Mouse (Mus musculus): ENCODE measurements around the gene C1ra.

C1ra gene

GRCm38 (mm10) chr6:124492842-124493561, 19.2 kb upstream of the C1ra start, which contains the start of gene C1rl:
Gene C1rl, plus strand, starts transcription at chr6:124493113.
- Histone ChIP-seq H3K27me3 (ENCODE audit: insufficient read depth, low read length) (no peaks in the 10 kb centered on the region), H3K4me1 (replicated peaks; ENCODE audit: low read depth, low read length) (peaks cover 16% of the 10 kb centered on the region), H3K9me3 (ENCODE audit: low read length) (no peaks in the 10 kb centered on the region), H3K36me3 (ENCODE audit: insufficient read depth, low read length) (no peaks in the 10 kb centered on the region), H3K4me3 (replicated peaks; ENCODE audit: low read length) (peak within 1 kb of the TSS; percentile 37)
- TF ChIP-seq CTCF (conservative IDR thresholded peaks at IDR 0.05; ENCODE audit: low read length) (peak; percentile 81), NANOG (IDR thresholded peaks at IDR 0.05; ENCODE audit: borderline replicate concordance, low read length) (no peak)

- Histone ChIP-seq H3K4me1 (replicated peaks; ENCODE audit: low read depth, low read length) (peaks cover 16% of the 10 kb centered on the region), H3K36me3 (ENCODE audit: insufficient read depth, low read length) (no peaks in the 10 kb centered on the region), H3K27me3 (ENCODE audit: insufficient read depth, low read length) (no peaks in the 10 kb centered on the region; the same call in 1 of the 2 replicates), H3K4me3 (replicated peaks; ENCODE audit: low read length) (peak overlapping the region; percentile 37), H3K9me3 (ENCODE audit: low read length) (no peaks in the 10 kb centered on the region)
- TF ChIP-seq POU5F1 (IDR thresholded peaks at IDR 0.05; ENCODE audit: borderline replicate concordance, low read length), result no peak
- no peak for TF ChIP-seq CTCF (conservative IDR thresholded peaks at IDR 0.05; ENCODE audit: low read length)
- no peak for TF ChIP-seq NANOG (IDR thresholded peaks at IDR 0.05; ENCODE audit: borderline replicate concordance, low read length)
These were observed 18.3 kb upstream of the C1ra start for GRCm38 (mm10) chr6:124493886-124494285.

GRCm38 (mm10) chr6:124496054-124496453, 16.2 kb upstream of the C1ra start:
- TF ChIP-seq NANOG (IDR thresholded peaks at IDR 0.05; ENCODE audit: borderline replicate concordance, low read length) (no peak), POU5F1 (IDR thresholded peaks at IDR 0.05; ENCODE audit: borderline replicate concordance, low read length) (no peak), CTCF (conservative IDR thresholded peaks at IDR 0.05; ENCODE audit: low read length) (no peak)
- H3K27me3 ChIP-seq (ENCODE audit: insufficient read depth, low read length), result no peaks in the 10 kb centered on the region; the same call in 1 of the 2 replicates
- no peaks in the 10 kb centered on the region for H3K36me3 ChIP-seq (ENCODE audit: insufficient read depth, low read length)
- no peak overlapping the region for H3K4me3 ChIP-seq (replicated peaks; ENCODE audit: low read length)
- no peaks in the 10 kb centered on the region for H3K9me3 ChIP-seq (ENCODE audit: low read length)
- peaks cover 33% of the 10 kb centered on the region for H3K4me1 ChIP-seq (replicated peaks; ENCODE audit: low read depth, low read length)

GRCm38 (mm10) chr6:124499914-124500566, 12.2 kb upstream of the C1ra start:
- Histone ChIP-seq H3K9me3 (ENCODE audit: low read length) (no peaks in the 10 kb centered on the region), H3K4me3 (replicated peaks; ENCODE audit: low read length) (peak overlapping the region; percentile 23; the same call in 1 of the 2 replicates), H3K27me3 (ENCODE audit: insufficient read depth, low read length) (no peaks in the 10 kb centered on the region; the same call in 1 of the 2 replicates), H3K36me3 (ENCODE audit: insufficient read depth, low read length) (no peaks in the 10 kb centered on the region), H3K4me1 (replicated peaks; ENCODE audit: low read depth, low read length) (peaks cover 44% of the 10 kb centered on the region)
- no peak for TF ChIP-seq NANOG (IDR thresholded peaks at IDR 0.05; ENCODE audit: borderline replicate concordance, low read length)
- no peak for TF ChIP-seq POU5F1 (IDR thresholded peaks at IDR 0.05; ENCODE audit: borderline replicate concordance, low read length)
- TF ChIP-seq CTCF (conservative IDR thresholded peaks at IDR 0.05; ENCODE audit: low read length), result no peak

GRCm38 (mm10) chr6:124501473-124501872, 10.7 kb upstream of the C1ra start:
- Histone ChIP-seq H3K4me1 (replicated peaks; ENCODE audit: low read depth, low read length) (peaks cover 49% of the 10 kb centered on the region), H3K36me3 (ENCODE audit: insufficient read depth, low read length) (no peaks in the 10 kb centered on the region), H3K4me3 (replicated peaks; ENCODE audit: low read length) (no peak overlapping the region), H3K9me3 (ENCODE audit: low read length) (no peaks in the 10 kb centered on the region), H3K27me3 (ENCODE audit: insufficient read depth, low read length) (no peaks in the 10 kb centered on the region; the same call in 1 of the 2 replicates)
- TF ChIP-seq POU5F1 (IDR thresholded peaks at IDR 0.05; ENCODE audit: borderline replicate concordance, low read length) (no peak), CTCF (conservative IDR thresholded peaks at IDR 0.05; ENCODE audit: low read length) (no peak), NANOG (IDR thresholded peaks at IDR 0.05; ENCODE audit: borderline replicate concordance, low read length) (no peak)

DNA sequence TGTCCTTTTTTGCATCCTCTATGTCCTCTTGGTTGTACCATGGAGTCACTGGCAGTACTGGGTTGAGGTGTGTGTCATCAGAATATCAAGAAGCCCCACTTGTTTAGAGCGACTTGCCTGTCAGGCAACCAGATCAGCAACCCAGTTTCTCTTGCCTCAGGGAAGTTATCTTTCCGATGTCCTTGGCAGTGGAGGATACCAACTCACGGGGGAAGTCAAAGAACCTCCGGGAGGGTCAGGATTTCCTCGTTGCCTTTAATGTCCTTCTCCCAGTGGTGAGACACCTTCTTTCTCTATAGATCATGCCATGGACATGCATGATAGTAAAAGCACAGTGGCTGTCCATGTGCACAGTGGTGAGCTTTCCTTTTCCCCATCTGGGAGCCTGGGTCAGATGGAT, 10.2 kb upstream of the C1ra start:
- Histone ChIP-seq H3K4me3 (replicated peaks; ENCODE audit: low read length) (no peak overlapping the region), H3K36me3 (ENCODE audit: insufficient read depth, low read length) (no peaks in the 10 kb centered on the region), H3K4me1 (replicated peaks; ENCODE audit: low read depth, low read length) (peaks cover 49% of the 10 kb centered on the region), H3K9me3 (ENCODE audit: low read length) (no peaks in the 10 kb centered on the region), H3K27me3 (ENCODE audit: insufficient read depth, low read length) (no peaks in the 10 kb centered on the region; the same call in 1 of the 2 replicates)
- TF ChIP-seq POU5F1 (IDR thresholded peaks at IDR 0.05; ENCODE audit: borderline replicate concordance, low read length) (no peak), NANOG (IDR thresholded peaks at IDR 0.05; ENCODE audit: borderline replicate concordance, low read length) (no peak), CTCF (conservative IDR thresholded peaks at IDR 0.05; ENCODE audit: low read length) (no peak)

DNA sequence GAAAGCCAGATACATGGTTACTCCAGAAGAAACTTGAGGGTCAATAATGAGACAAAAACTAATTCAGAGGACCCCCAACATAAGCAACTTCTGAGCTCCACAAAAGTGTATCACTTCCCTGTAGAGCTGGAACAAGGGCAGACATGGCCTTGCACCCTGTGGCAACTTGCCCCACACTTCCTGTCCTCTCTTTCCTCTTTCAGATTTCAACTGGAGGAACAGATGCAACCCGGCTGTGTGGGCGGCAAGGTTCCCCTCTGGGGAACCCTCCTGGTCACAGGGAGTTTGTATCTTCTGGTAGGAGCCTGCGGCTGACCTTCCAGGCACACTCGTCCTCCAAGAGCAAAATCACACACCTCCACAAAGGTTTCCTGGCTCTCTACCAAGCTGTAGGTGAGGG, 7.2 kb upstream of the C1ra start:
- no peaks in the 10 kb centered on the region for H3K9me3 ChIP-seq (ENCODE audit: low read length)
- H3K4me3 ChIP-seq (replicated peaks; ENCODE audit: low read length), result no peak overlapping the region
- no peaks in the 10 kb centered on the region for H3K27me3 ChIP-seq (ENCODE audit: insufficient read depth, low read length)
- TF ChIP-seq CTCF (conservative IDR thresholded peaks at IDR 0.05; ENCODE audit: low read length), result no peak
- no peak for TF ChIP-seq NANOG (IDR thresholded peaks at IDR 0.05; ENCODE audit: borderline replicate concordance, low read length)
- TF ChIP-seq POU5F1 (IDR thresholded peaks at IDR 0.05; ENCODE audit: borderline replicate concordance, low read length), result no peak
- H3K4me1 ChIP-seq (replicated peaks; ENCODE audit: low read depth, low read length), result peaks cover 54% of the 10 kb centered on the region
- no peaks in the 10 kb centered on the region for H3K36me3 ChIP-seq (ENCODE audit: insufficient read depth, low read length)

DNA sequence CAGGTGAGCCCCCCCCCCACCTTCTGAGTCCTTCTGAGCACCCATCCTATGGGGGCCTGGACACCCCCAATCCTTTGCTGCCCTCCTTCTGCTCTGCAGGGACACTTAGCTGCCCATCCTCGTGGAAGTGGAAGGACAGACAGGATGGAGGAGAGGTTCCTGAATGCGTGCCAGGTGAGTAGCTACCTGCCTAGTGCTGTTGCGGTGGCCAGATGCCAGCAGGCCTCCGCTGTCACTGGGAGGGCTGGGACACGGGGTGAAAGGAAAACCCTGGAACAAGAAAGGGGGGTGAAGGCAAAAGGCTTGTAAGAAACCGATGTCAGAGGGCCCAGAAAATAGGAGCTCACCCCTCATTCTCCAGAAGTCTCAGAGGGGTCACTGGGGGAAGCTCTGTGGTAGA, 5.2 kb upstream of the C1ra start:
- no peaks in the 10 kb centered on the region for H3K27me3 ChIP-seq (ENCODE audit: insufficient read depth, low read length)
- no peaks in the 10 kb centered on the region for H3K9me3 ChIP-seq (ENCODE audit: low read length)
- H3K4me3 ChIP-seq (replicated peaks; ENCODE audit: low read length), result no peak overlapping the region
- H3K4me1 ChIP-seq (replicated peaks; ENCODE audit: low read depth, low read length), result peaks cover 34% of the 10 kb centered on the region
- TF ChIP-seq POU5F1 (IDR thresholded peaks at IDR 0.05; ENCODE audit: borderline replicate concordance, low read length), result no peak
- TF ChIP-seq CTCF (conservative IDR thresholded peaks at IDR 0.05; ENCODE audit: low read length), result no peak
- TF ChIP-seq NANOG (IDR thresholded peaks at IDR 0.05; ENCODE audit: borderline replicate concordance, low read length), result no peak
- no peaks in the 10 kb centered on the region for H3K36me3 ChIP-seq (ENCODE audit: insufficient read depth, low read length)
